Mouse (Mus musculus): ENCODE measurements around the gene Zfp36l1.

GRCm38 (mm10) chr12:80112071-80112660, 647 bp downstream of the Zfp36l1 start:
- TF ChIP-seq CTCF (IDR thresholded peaks at IDR 0.05; ENCODE audit: extremely low read depth, insufficient read depth, low read length) (no peak), POLR2A (IDR thresholded peaks at IDR 0.05; ENCODE audit: extremely low read depth, insufficient read depth, low read length) (no peak)

Measured in cortical plate, adult 2 months (tissue).